Mouse (Mus musculus) urinary bladder, postnatal 14 days (tissue): ENCODE results near the gene Ube2dnl1.

Source experiments
- DNase-seq: peaks from one replicate; pipeline ENCODE4 v3.0.0; 2021; ENCODE audit warnings: low spot score

The Ube2dnl1 gene

DNA sequence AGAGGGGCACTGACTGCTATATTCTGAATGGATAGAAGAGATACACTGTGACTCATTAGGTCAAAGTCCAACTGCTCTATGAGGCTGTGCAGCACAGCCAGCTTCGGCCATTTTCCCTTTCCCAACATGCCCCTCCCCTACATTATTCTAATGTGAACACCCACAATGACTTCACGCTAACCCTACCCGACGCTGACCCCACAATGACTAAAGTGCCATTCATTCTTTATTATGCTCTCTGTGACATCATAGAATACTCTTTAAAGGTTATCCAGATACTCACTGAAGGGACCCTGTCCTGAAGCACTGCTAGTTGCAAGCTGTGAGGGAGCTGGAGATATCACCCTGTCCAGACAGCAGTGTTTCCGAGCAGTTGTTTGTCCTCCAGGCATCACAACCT lies at the start of gene Ube2dnl1:
Gene Ube2dnl1 (plus strand): TSS at position 301 of the 400 bp plus-strand sequence.
- no peak for DNase-seq

- DNase-seq = no peak
These were observed 9.3 kb upstream of the Ube2dnl1 start for GRCm38 (mm10) chrX:114895489-114895888.

GRCm38 (mm10) chrX:114897506-114897905 lies 7.3 kb upstream of the Ube2dnl1 start:
- DNase-seq = no peak

- no peak for DNase-seq
These were observed 1.4 kb upstream of the Ube2dnl1 start for GRCm38 (mm10) chrX:114903391-114903790.

DNA sequence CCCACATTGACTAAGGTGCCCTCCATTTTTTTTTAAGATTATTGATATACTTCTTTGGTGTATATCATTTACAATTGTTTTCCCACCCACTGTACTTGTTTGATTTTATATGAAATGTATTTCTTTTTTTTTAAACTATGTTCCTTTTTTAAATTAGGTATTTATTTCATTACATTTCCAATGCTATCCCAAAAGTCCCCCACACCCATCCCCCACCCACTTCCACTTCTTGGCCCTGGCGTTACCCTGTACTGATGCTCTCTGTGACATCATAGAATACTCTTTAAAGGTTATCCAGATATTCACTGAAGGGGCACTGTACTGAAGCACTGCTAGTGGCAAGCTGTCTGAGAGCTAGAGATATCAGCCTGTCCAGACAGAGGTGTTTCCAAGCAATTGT lies 2.5 kb downstream of the Ube2dnl1 start, which contains the start of gene Ube2dnl2:
Gene Ube2dnl2 (plus strand): TSS at position 301 of the 400 bp plus-strand sequence.
- DNase-seq = no peak

- DNase-seq = no peak
These were observed 50.3 kb downstream of the Ube2dnl1 start for GRCm38 (mm10) chrX:114955066-114955465.
